Mouse (Mus musculus): ENCODE measurements around the gene Gm9125. TPM values are rescaled to one million over a fixed set of nuclear protein-coding genes. Genes with fewer than 3 reads are reported as not detected.
"Not testable (repeated sequence)": the region's sequence is repeated elsewhere in the genome, so short reads cannot be mapped to it uniquely, and the experiment has no call there.

The Gm9125 gene
- total RNA-seq (2014; rRNA removed; ENCODE audit: low replicate concordance) (not detected in 2 replicates), polyA plus RNA-seq (2015; fragmentation: Nextera tagmentation; extraction: Ambion mirVana) (not detected in 2 replicates)

DNA sequence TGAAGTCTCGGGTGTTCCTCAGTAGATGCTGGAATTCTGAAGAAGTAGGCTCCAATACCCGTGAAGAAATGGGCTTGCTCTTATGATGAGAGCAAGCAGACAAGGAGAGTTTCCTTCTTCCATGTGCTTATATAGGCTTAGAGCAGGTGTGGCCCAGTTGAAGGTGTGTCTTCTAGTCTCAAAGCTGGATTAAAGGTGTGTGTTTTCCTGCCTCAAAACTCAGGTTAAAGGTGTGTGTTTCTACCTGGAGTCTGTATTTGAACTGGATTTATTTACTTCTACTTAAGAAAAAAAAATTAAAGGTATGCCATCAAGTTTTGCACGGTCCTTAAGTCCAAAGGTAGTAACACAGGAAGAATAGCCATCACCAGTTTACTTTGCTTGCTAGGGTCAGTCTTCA is at the start of gene Gm9125:
TSS of gene Gm9125 (minus strand) at position 101 of the 400 bp plus-strand sequence.
- H3K4me3 ChIP-seq (ENCODE audit: low read depth, low read length); H3K9ac ChIP-seq (replicated peaks; ENCODE audit: low read depth, low read length); H3K36me3 ChIP-seq (replicated peaks; ENCODE audit: control insufficient read depth, insufficient read depth, low read length); H3K27ac ChIP-seq (ENCODE audit: low read depth); H3K27me3 ChIP-seq (ENCODE audit: control insufficient read depth, insufficient read depth, low read length); H3K9me3 ChIP-seq (replicated peaks; ENCODE audit: control insufficient read depth, low read length); H3K4me2 ChIP-seq (ENCODE audit: low read depth, low read length); H3K4me1 ChIP-seq (ENCODE audit: control insufficient read depth, insufficient read depth); ATAC-seq (ENCODE audit: insufficient read depth, low read depth); DNase-seq (ENCODE audit: low spot score): not testable (repeated sequence)
- 62% methylated on average over 1 of the region's 3 CpGs for WGBS

DNA sequence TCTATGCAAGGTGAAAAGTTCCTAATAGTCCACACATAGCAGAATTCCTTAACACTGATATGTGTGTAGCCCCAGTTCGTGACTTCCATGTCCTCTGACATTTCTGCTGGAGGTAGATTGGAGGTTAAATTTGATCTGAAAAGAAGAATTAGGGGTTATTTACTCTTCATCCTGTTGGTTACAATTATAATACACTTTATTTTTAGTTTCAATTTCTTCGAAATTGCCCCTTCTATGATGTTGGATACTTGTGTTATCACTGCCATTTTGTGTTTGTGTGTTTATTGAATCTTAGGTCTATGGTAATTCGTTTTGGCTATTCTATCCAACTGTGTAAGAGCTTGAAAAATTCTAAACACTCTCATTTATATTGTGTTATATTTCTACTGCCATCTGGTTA is 17.9 kb upstream of the Gm9125 start, which contains the start of gene Gm10697:
TSS of gene Gm10697 (minus strand) at position 101 of the 400 bp plus-strand sequence.
- not testable (repeated sequence) for H3K27ac ChIP-seq (ENCODE audit: low read depth); H3K4me1 ChIP-seq (ENCODE audit: control insufficient read depth, insufficient read depth); H3K27me3 ChIP-seq (ENCODE audit: control insufficient read depth, insufficient read depth, low read length); H3K9ac ChIP-seq (replicated peaks; ENCODE audit: low read depth, low read length); H3K4me2 ChIP-seq (ENCODE audit: low read depth, low read length); DNase-seq (ENCODE audit: low spot score); H3K4me3 ChIP-seq (ENCODE audit: low read depth, low read length); H3K9me3 ChIP-seq (replicated peaks; ENCODE audit: control insufficient read depth, low read length); ATAC-seq (ENCODE audit: insufficient read depth, low read depth); H3K36me3 ChIP-seq (replicated peaks; ENCODE audit: control insufficient read depth, insufficient read depth, low read length)
- WGBS: 50% methylated on average over 1 of the region's 3 CpGs

DNA sequence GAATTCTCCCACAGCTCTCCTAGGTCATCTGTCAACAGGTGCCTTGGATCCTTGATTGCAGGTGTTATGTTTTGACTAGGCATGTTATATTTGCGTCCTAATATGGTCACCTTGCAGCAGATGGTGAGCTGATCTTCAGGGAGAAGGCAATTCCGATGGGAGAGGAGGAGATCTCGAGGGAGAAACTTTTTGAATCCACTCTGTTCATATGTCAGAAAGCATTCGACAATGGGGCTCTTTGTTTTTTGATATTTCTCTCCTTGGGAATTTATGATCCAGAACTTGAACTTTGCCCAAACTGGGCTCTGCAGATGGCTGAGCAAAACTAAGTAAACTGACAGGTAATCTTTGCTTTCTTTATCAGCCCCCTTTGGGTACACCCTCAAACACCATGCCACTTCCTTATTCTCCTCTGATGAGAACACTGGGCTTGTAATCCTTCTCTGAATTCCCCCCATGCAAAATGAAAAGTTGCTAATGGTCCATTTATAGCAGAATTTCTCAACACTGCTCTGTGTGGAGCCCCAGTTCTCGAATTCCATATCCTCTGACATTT is 5.0 kb downstream of the Gm9125 start:
- H3K36me3 ChIP-seq (replicated peaks; ENCODE audit: control insufficient read depth, insufficient read depth, low read length); H3K9me3 ChIP-seq (replicated peaks; ENCODE audit: control insufficient read depth, low read length); ATAC-seq (ENCODE audit: insufficient read depth, low read depth); H3K9ac ChIP-seq (replicated peaks; ENCODE audit: low read depth, low read length); H3K4me3 ChIP-seq (ENCODE audit: low read depth, low read length); DNase-seq (ENCODE audit: low spot score); H3K27ac ChIP-seq (ENCODE audit: low read depth); H3K4me1 ChIP-seq (ENCODE audit: control insufficient read depth, insufficient read depth); H3K27me3 ChIP-seq (ENCODE audit: control insufficient read depth, insufficient read depth, low read length); H3K4me2 ChIP-seq (ENCODE audit: low read depth, low read length): not testable (repeated sequence)
- no CpG with 5 or more reads among the region's 5 CpGs for WGBS

DNA sequence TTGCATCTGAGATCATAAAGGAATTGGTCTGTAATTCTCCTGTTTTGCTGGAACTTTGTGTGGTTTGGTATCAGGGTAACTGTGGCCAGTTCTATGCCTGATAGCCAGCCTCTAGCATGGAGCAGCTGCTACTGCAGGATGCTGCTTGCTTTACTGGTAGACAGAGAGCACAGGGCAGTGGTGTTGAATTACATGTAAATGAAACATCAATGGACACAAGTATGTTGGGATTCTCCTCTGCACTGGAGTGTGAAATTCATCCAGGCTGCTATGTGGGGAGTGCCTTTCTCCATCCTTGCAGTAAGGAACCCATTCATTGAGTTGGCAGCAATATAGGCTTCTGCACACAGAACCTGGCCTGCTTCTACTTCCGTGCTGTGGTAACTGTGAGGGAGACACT is 16.4 kb downstream of the Gm9125 start:
- not testable (repeated sequence) for H3K27ac ChIP-seq (ENCODE audit: low read depth); H3K4me2 ChIP-seq (ENCODE audit: low read depth, low read length); DNase-seq (ENCODE audit: low spot score); ATAC-seq (ENCODE audit: insufficient read depth, low read depth); H3K36me3 ChIP-seq (replicated peaks; ENCODE audit: control insufficient read depth, insufficient read depth, low read length); H3K9me3 ChIP-seq (replicated peaks; ENCODE audit: control insufficient read depth, low read length); H3K27me3 ChIP-seq (ENCODE audit: control insufficient read depth, insufficient read depth, low read length); H3K9ac ChIP-seq (replicated peaks; ENCODE audit: low read depth, low read length); H3K4me3 ChIP-seq (ENCODE audit: low read depth, low read length); H3K4me1 ChIP-seq (ENCODE audit: control insufficient read depth, insufficient read depth)
- 93% methylated on average over 1 of the region's 1 CpGs for WGBS

DNA sequence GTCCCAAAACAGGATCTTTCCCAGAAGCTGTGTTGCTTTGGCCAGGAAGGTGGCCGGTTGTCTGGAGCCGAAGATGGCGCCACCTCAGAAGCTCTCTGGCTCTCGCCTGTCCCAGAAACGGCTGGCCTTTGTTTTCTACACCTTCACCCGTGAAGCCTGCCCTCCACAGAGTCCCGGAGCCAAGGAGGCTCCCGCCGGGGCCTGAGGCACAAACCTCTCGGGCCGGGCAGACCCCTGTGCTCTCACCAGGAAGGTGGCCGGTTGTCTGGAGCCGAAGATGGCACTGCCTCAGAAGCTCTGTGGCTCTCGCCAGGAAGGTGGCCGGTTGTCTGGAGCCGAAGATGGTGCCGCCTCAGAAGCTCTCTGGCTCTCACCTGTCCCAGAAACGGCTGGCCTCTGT is 20.3 kb downstream of the Gm9125 start:
- H3K4me1 ChIP-seq (ENCODE audit: control insufficient read depth, insufficient read depth); H3K36me3 ChIP-seq (replicated peaks; ENCODE audit: control insufficient read depth, insufficient read depth, low read length); DNase-seq (ENCODE audit: low spot score); H3K9me3 ChIP-seq (replicated peaks; ENCODE audit: control insufficient read depth, low read length); H3K27me3 ChIP-seq (ENCODE audit: control insufficient read depth, insufficient read depth, low read length); H3K4me3 ChIP-seq (ENCODE audit: low read depth, low read length); H3K9ac ChIP-seq (replicated peaks; ENCODE audit: low read depth, low read length); ATAC-seq (ENCODE audit: insufficient read depth, low read depth); H3K27ac ChIP-seq (ENCODE audit: low read depth); H3K4me2 ChIP-seq (ENCODE audit: low read depth, low read length): not testable (repeated sequence)
- 75% methylated on average over 11 of the region's 18 CpGs for WGBS

Other genes with a start within 250 kb of the Gm9125 start
- not detected in 2 replicates for gene Tdpoz3, start 228.9 kb downstream of the Gm9125 start, total RNA-seq (2014; rRNA removed; ENCODE audit: low replicate concordance)
- not detected in 2 replicates for gene Tdpoz3, start 228.9 kb downstream of the Gm9125 start, polyA plus RNA-seq (2015; fragmentation: Nextera tagmentation; extraction: Ambion mirVana)
- not detected in 2 replicates for gene Gm9117, start 111.3 kb downstream of the Gm9125 start, total RNA-seq (2014; rRNA removed; ENCODE audit: low replicate concordance)
- gene Gm9117, start 111.3 kb downstream of the Gm9125 start, polyA plus RNA-seq (2015; fragmentation: Nextera tagmentation; extraction: Ambion mirVana): not detected in 2 replicates
- gene Tdpoz5, start 93.6 kb downstream of the Gm9125 start, total RNA-seq (2014; rRNA removed; ENCODE audit: low replicate concordance): not detected in 2 replicates
- not detected in 2 replicates for gene Tdpoz5, start 93.6 kb downstream of the Gm9125 start, polyA plus RNA-seq (2015; fragmentation: Nextera tagmentation; extraction: Ambion mirVana)
- not detected in 2 replicates for gene Gm10697, start 17.8 kb upstream of the Gm9125 start, total RNA-seq (2014; rRNA removed; ENCODE audit: low replicate concordance)
- gene Gm10697, start 17.8 kb upstream of the Gm9125 start, polyA plus RNA-seq (2015; fragmentation: Nextera tagmentation; extraction: Ambion mirVana): not detected in 2 replicates
- gene Gm10696, start 123.3 kb upstream of the Gm9125 start, total RNA-seq (2014; rRNA removed; ENCODE audit: low replicate concordance): not detected in 2 replicates
- not detected in 2 replicates for gene Gm10696, start 123.3 kb upstream of the Gm9125 start, polyA plus RNA-seq (2015; fragmentation: Nextera tagmentation; extraction: Ambion mirVana)
- gene Gm5286, start 141.8 kb upstream of the Gm9125 start, total RNA-seq (2014; rRNA removed; ENCODE audit: low replicate concordance): not detected in 2 replicates
- gene Gm5286, start 141.8 kb upstream of the Gm9125 start, polyA plus RNA-seq (2015; fragmentation: Nextera tagmentation; extraction: Ambion mirVana): not detected in 2 replicates
- not detected in 2 replicates for gene Gm4778, start 209.2 kb upstream of the Gm9125 start, total RNA-seq (2014; rRNA removed; ENCODE audit: low replicate concordance)
- not detected in 2 replicates for gene Gm4778, start 209.2 kb upstream of the Gm9125 start, polyA plus RNA-seq (2015; fragmentation: Nextera tagmentation; extraction: Ambion mirVana)

All from heart, postnatal 0 days (tissue).